Mouse (Mus musculus) small intestine, adult 2 months (tissue): ENCODE measurements around the gene Gm9903.

Experiments used
- CTCF ChIP-seq: fragments of 200-500 bp; IDR thresholded peaks from 2 replicates; pipeline ENCODE4 v1.5.1; 2012; ENCODE audit warnings: low read depth, mild to moderate bottlenecking, control low read depth, inconsistent platforms, low read length, moderate library complexity, mixed read lengths; ENCODE audit not compliant: insufficient replicate concordance, insufficient read length; ENCODE audit errors: extremely low read depth
- POLR2A ChIP-seq: fragments of 200-500 bp; IDR thresholded peaks from 2 replicates; pipeline ENCODE4 v1.6.1; 2012; ENCODE audit warnings: low read depth, mild to moderate bottlenecking, control low read depth, inconsistent platforms, low read length, moderate library complexity

GRCm38 (mm10) chr5:33609226-33609625, 20.5 kb upstream of the Gm9903 start:
- TF ChIP-seq CTCF (no peak), POLR2A (no peak)
